Comparison of ENCODE assay signal across 7 mouse cellular contexts in the genomic region with DNA sequence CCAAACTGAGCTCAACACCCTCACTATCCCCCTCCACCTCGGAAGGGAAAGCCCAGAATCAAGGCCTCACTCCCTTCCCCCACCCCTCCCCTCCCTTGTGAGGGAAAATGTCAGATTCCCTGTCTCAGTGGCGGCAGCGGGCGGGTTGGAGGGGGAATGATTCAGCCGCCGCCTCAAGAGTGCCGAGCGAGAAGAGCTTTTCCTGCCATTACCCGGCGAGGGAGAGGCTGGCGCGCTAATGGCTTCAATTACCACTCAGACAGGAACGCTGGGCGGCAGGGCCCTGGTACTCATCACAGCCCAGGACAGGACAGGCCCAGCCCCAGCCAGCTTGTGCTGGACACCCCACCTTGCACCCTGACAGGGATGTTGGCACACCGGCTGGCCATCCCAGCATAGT. TPM values are rescaled to one million over a fixed set of nuclear protein-coding genes. Genes with fewer than 3 reads are reported as not detected.
DNase-seq lines count a peak whose midpoint lies in the region; ATAC-seq and TF ChIP-seq lines count a peak whose summit lies in the region.

No protein-coding gene starts in this region.

- no peaks in the 10 kb centered on the region for H3K9me3 ChIP-seq in embryonic facial prominence, embryonic 15.5 days (replicated peaks)
- H3K9me3 ChIP-seq in limb, embryonic 11.5 days (ENCODE audit: control insufficient read depth, low read length): no peaks in the 10 kb centered on the region

- WGBS in spleen, adult 2 months: 83% methylated on average over 15 of the region's 15 CpGs
- WGBS in embryonic facial prominence, embryonic 15.5 days: 19% methylated on average over 15 of the region's 15 CpGs
- WGBS in limb, embryonic 11.5 days: 20% methylated on average over 15 of the region's 15 CpGs

- H3K27ac ChIP-seq in spleen, adult 2 months (ENCODE audit: insufficient read depth, low read length): 0 out of 2 replicates have a peak overlapping the region, but pooled peaks have one; percentile 46
- peak overlapping the region; percentile 72; the same call in 1 of the 2 replicates for H3K27ac ChIP-seq in embryonic facial prominence, embryonic 15.5 days (replicated peaks)
- no peak overlapping the region; the same call in 1 of the 2 replicates for H3K27ac ChIP-seq in limb, embryonic 11.5 days (replicated peaks; ENCODE audit: low read depth, low read length)

- no peak for TF ChIP-seq CTCF in spleen, adult 2 months (IDR thresholded peaks at IDR 0.05; ENCODE audit: extremely low read depth, insufficient read depth, insufficient read length, insufficient replicate concordance)

- H3K4me3 ChIP-seq in spleen, adult 2 months (ENCODE audit: extremely low read depth, insufficient read depth, insufficient read length): no peak overlapping the region
- no peak overlapping the region for H3K4me3 ChIP-seq in embryonic facial prominence, embryonic 15.5 days (replicated peaks)
- no peak overlapping the region for H3K4me3 ChIP-seq in limb, embryonic 11.5 days (ENCODE audit: low read depth, low read length)

- peaks cover 3% of the 10 kb centered on the region; the same call in 1 of the 2 replicates for H3K4me1 ChIP-seq in spleen, adult 2 months (ENCODE audit: control insufficient read depth, insufficient read depth, insufficient read length)
- H3K4me1 ChIP-seq in embryonic facial prominence, embryonic 15.5 days: peaks cover 80% of the 10 kb centered on the region
- peaks cover 35% of the 10 kb centered on the region for H3K4me1 ChIP-seq in limb, embryonic 11.5 days (ENCODE audit: control insufficient read depth, insufficient read depth, low read length)

- no peaks in the 10 kb centered on the region for H3K36me3 ChIP-seq in spleen, adult 2 months (ENCODE audit: control insufficient read depth, insufficient read depth, low read length)
- peaks cover 35% of the 10 kb centered on the region for H3K36me3 ChIP-seq in embryonic facial prominence, embryonic 15.5 days
- peaks cover 4% of the 10 kb centered on the region; the same call in 1 of the 2 replicates for H3K36me3 ChIP-seq in limb, embryonic 11.5 days (ENCODE audit: control insufficient read depth, insufficient read depth, low read length)

- no peak for DNase-seq in spleen, adult 2 months (ENCODE audit: low read depth in 1 of 2, low spot score in 2 of 2)
- no peak for DNase-seq in spleen, postnatal 10 days (ENCODE audit: low spot score in 2 of 2)
- peak; percentile 52 for DNase-seq in limb, embryonic 11.5 days (ENCODE audit: low spot score)
- peak; percentile 48 for DNase-seq in right cerebral cortex, postnatal 25 days
- DNase-seq in thymus, postnatal 14 days: no peak
- DNase-seq in urinary bladder, postnatal 10 days (ENCODE audit: low spot score): no peak

- TF ChIP-seq POLR2A in spleen, adult 2 months (IDR thresholded peaks at IDR 0.05; ENCODE audit: low read depth, low read length): no peak

- ATAC-seq in embryonic facial prominence, embryonic 15.5 days (ENCODE audit: insufficient number of reproducible peaks, low FRiP score, low TSS enrichment, low read depth): no peak
- no peak for ATAC-seq in limb, embryonic 11.5 days (ENCODE audit: insufficient number of reproducible peaks, low FRiP score, low TSS enrichment, low read depth)

- no peak overlapping the region for H3K9ac ChIP-seq in embryonic facial prominence, embryonic 15.5 days
- H3K9ac ChIP-seq in limb, embryonic 11.5 days (ENCODE audit: low read length): 0 out of 2 replicates have a peak overlapping the region, but pooled peaks have one; percentile 27

- no peak overlapping the region for H3K4me2 ChIP-seq in embryonic facial prominence, embryonic 15.5 days (replicated peaks)
- peak overlapping the region; percentile 13; the same call in 1 of the 2 replicates for H3K4me2 ChIP-seq in limb, embryonic 11.5 days (ENCODE audit: low read depth, severe bottlenecking)

- H3K27me3 ChIP-seq in spleen, adult 2 months (ENCODE audit: control insufficient read depth, insufficient read depth, low read length): no peaks in the 10 kb centered on the region
- no peaks in the 10 kb centered on the region for H3K27me3 ChIP-seq in embryonic facial prominence, embryonic 15.5 days
- H3K27me3 ChIP-seq in limb, embryonic 11.5 days (ENCODE audit: control insufficient read depth, insufficient read depth, low read length): no peaks in the 10 kb centered on the region

RNA-seq across cellular contexts. Expression of gene Ptprf, which starts 25.6 kb away (rescaled TPM):
- 10.1 and 11.8 TPM in 2 replicates for polyA plus RNA-seq in spleen, adult 2 months (2012; rRNA removed)
- polyA plus RNA-seq in embryonic facial prominence, embryonic 15.5 days (2015; fragmentation: Nextera tagmentation; extraction: Ambion mirVana): 89.3 and 90.7 TPM in 2 replicates
- polyA plus RNA-seq in limb, embryonic 11.5 days (2014; fragmentation: Nextera tagmentation; extraction: Ambion mirVana): 46.8 and 51.0 TPM in 2 replicates

Comparison
In these comparisons a context has a peak if more than half of its experiments do, and no peak if none do; other contexts are left out.
1. DNase-seq: peak in limb, embryonic 11.5 days (single experiment) and right cerebral cortex, postnatal 25 days (single experiment); none in spleen, adult 2 months (0 of 2), spleen, postnatal 10 days (0 of 2), thymus, postnatal 14 days (single experiment) and urinary bladder, postnatal 10 days (single experiment).